Mouse (Mus musculus) cerebellum, adult 9-10 months (tissue): ENCODE data around the gene Krtap1-3.
"Not testable (repeated sequence)": the region's sequence is repeated elsewhere in the genome, so short reads cannot be mapped to it uniquely, and the experiment has no call there.

Experiments used
- DNase-seq: peaks from one replicate; pipeline ENCODE4 v3.0.0; 2022

The Krtap1-3 gene

GRCm38 (mm10) chr11:99590981-99591380 lies at the start of gene Krtap1-3:
Krtap1-3 (minus strand) TSS chr11:99591339.
- DNase-seq = no peak

GRCm38 (mm10) chr11:99640926-99641325 lies 49.8 kb upstream of the Krtap1-3 start:
- no peak for DNase-seq

- DNase-seq = no peak
Measured at GRCm38 (mm10) chr11:99637086-99637485, 45.9 kb upstream of the Krtap1-3 start.

- no peak for DNase-seq
Measured at GRCm38 (mm10) chr11:99634653-99635134, 43.6 kb upstream of the Krtap1-3 start, which contains the start of gene Krtap4-2. Krtap4-2 (minus strand) TSS chr11:99635084.

- no peak for DNase-seq
Measured at GRCm38 (mm10) chr11:99633293-99633692, 42.2 kb upstream of the Krtap1-3 start.

GRCm38 (mm10) chr11:99630890-99631289 lies 39.8 kb upstream of the Krtap1-3 start:
- DNase-seq = no peak

- no peak for DNase-seq
Measured at GRCm38 (mm10) chr11:99628138-99628537, 37.0 kb upstream of the Krtap1-3 start, which contains the start of gene Krtap4-1. Krtap4-1 (minus strand) TSS chr11:99628238.

GRCm38 (mm10) chr11:99620335-99620734 lies 29.2 kb upstream of the Krtap1-3 start, which contains the start of gene Gm11562:
Gm11562 (minus strand) TSS chr11:99620435.
- no peak for DNase-seq

GRCm38 (mm10) chr11:99614796-99615363 lies 23.7 kb upstream of the Krtap1-3 start, which contains the start of gene Krtap2-4:
Krtap2-4 (minus strand) TSS chr11:99614846.
- DNase-seq = no peak

GRCm38 (mm10) chr11:99610089-99610488 lies 18.9 kb upstream of the Krtap1-3 start, which contains the start of gene Gm11937:
Gm11937 (minus strand) TSS chr11:99610189.
- DNase-seq = not testable (repeated sequence)

GRCm38 (mm10) chr11:99609126-99609525 lies 18.0 kb upstream of the Krtap1-3 start:
- peak; percentile 64 for DNase-seq

- DNase-seq = not testable (repeated sequence)
Measured at GRCm38 (mm10) chr11:99603208-99603607, 12.1 kb upstream of the Krtap1-3 start, which contains the start of gene Gm11938. Gm11938 (minus strand) TSS chr11:99603308.

GRCm38 (mm10) chr11:99597742-99598141 lies 6.6 kb upstream of the Krtap1-3 start, which contains the start of gene Krtap9-3:
Krtap9-3 (minus strand) TSS chr11:99598105.
- DNase-seq = not testable (repeated sequence)

- no peak for DNase-seq
Measured at GRCm38 (mm10) chr11:99585096-99585495, 6.0 kb downstream of the Krtap1-3 start.

GRCm38 (mm10) chr11:99583245-99583704 lies 7.9 kb downstream of the Krtap1-3 start, which contains the start of gene Krtap1-4:
Krtap1-4 (minus strand) TSS chr11:99583654.
- DNase-seq = no peak

GRCm38 (mm10) chr11:99581564-99581963 lies 9.6 kb downstream of the Krtap1-3 start:
- no peak for DNase-seq

GRCm38 (mm10) chr11:99581051-99581450 lies 10.1 kb downstream of the Krtap1-3 start:
- no peak for DNase-seq

- no peak for DNase-seq
Measured at GRCm38 (mm10) chr11:99580636-99581035, 10.5 kb downstream of the Krtap1-3 start, which contains the start of gene Krtap1-5. Krtap1-5 (minus strand) TSS chr11:99581016.

- peak; percentile 47 for DNase-seq
Measured at GRCm38 (mm10) chr11:99574106-99574505, 17.0 kb downstream of the Krtap1-3 start.

- no peak for DNase-seq
Measured at GRCm38 (mm10) chr11:99573164-99573563, 18.0 kb downstream of the Krtap1-3 start.

GRCm38 (mm10) chr11:99566530-99566929 lies 24.6 kb downstream of the Krtap1-3 start, which contains the start of gene Krtap3-1:
Krtap3-1 (minus strand) TSS chr11:99566630.
- no peak for DNase-seq

GRCm38 (mm10) chr11:99562580-99562979 lies 28.6 kb downstream of the Krtap1-3 start:
- DNase-seq = no peak

- DNase-seq = no peak
Measured at GRCm38 (mm10) chr11:99559366-99559765, 31.8 kb downstream of the Krtap1-3 start, which contains the start of gene Gm11939. Gm11939 (minus strand) TSS chr11:99559466.
